Mouse (Mus musculus): ENCODE data around the gene Cript. TPM values are rescaled to one million over a fixed set of nuclear protein-coding genes. Genes with fewer than 3 reads are reported as not detected.

Gene Cript
- total and polyA plus RNA-seq, 3 experiments: 30.2 to 41.8 TPM; not detected in 1

GRCm38 (mm10) chr17:86991306-86991705 is 34.0 kb upstream of the Cript start:
- Histone ChIP-seq H3K27me3 (ENCODE audit: control insufficient read depth in 1 of 2, insufficient read depth in 2 of 2, low read length in 2 of 2) (no peaks in the 10 kb centered on the region), H3K9me3 (replicated peaks; ENCODE audit: insufficient read depth, low read length) (no peaks in the 10 kb centered on the region), H3K79me2 (ENCODE audit: control insufficient read depth, insufficient read depth, low read length, poor library complexity) (no peaks in the 10 kb centered on the region), H3K4me3 (ENCODE audit: control insufficient read depth in 1 of 2, insufficient read depth in 1 of 2, low read depth in 2 of 2, low read length in 2 of 2) (no peak overlapping the region), H3K9ac (ENCODE audit: control insufficient read depth, low read depth, low read length, poor library complexity, severe bottlenecking) (no peak overlapping the region), H3K36me3 (ENCODE audit: control insufficient read depth in 1 of 2, insufficient read depth in 2 of 2, low read length in 2 of 2) (no peaks in the 10 kb centered on the region), H3K4me1 (ENCODE audit: control insufficient read depth in 1 of 2, insufficient read depth in 2 of 2, low read length in 2 of 2) (no peaks in the 10 kb centered on the region), H3K27ac (ENCODE audit: control insufficient read depth, low read depth, low read length) (no peak overlapping the region)
- DNase-seq (ENCODE audit: low read depth, low spot score): no peak
- TF ChIP-seq CTCF (IDR thresholded peaks at IDR 0.05 in 2 of 3, conservative IDR thresholded peaks at IDR 0.05 in 1 of 3; ENCODE audit: control insufficient read depth in 1 of 3, insufficient read depth in 1 of 3, low read depth in 2 of 3, low read length in 3 of 3, poor library complexity in 1 of 3, severe bottlenecking in 1 of 3) (no peak), JUND (IDR thresholded peaks at IDR 0.05; ENCODE audit: low read depth, low read length) (no peak), MAFK (IDR thresholded peaks at IDR 0.05; ENCODE audit: borderline replicate concordance, low read depth, low read length) (no peak), POLR2A (IDR thresholded peaks at IDR 0.05; ENCODE audit: control insufficient read depth in 1 of 2, insufficient read depth in 1 of 2, low read depth in 1 of 2, low read length in 2 of 2, poor library complexity in 1 of 2) (no peak), MAX (IDR thresholded peaks at IDR 0.05; ENCODE audit: low read length) (no peak), GABPA (IDR thresholded peaks at IDR 0.05; ENCODE audit: low read depth, low read length) (no peak), UBTF (IDR thresholded peaks at IDR 0.05; ENCODE audit: borderline replicate concordance, insufficient read depth, low read depth, low read length) (no peak), TBP (IDR thresholded peaks at IDR 0.05; ENCODE audit: low read depth, low read length) (no peak), MAZ (IDR thresholded peaks at IDR 0.05; ENCODE audit: low read depth, low read length) (no peak)

GRCm38 (mm10) chr17:86997323-86997722 is 28.0 kb upstream of the Cript start:
- no peak for DNase-seq (ENCODE audit: low read depth, low spot score)
- H3K9ac ChIP-seq (ENCODE audit: control insufficient read depth, low read depth, low read length, poor library complexity, severe bottlenecking): no peak overlapping the region

GRCm38 (mm10) chr17:87008950-87009349 is 16.4 kb upstream of the Cript start:
- Histone ChIP-seq H3K27ac (ENCODE audit: control insufficient read depth, low read depth, low read length) (no peak overlapping the region), H3K9me3 (replicated peaks; ENCODE audit: insufficient read depth, low read length) (no peaks in the 10 kb centered on the region), H3K4me1 (ENCODE audit: control insufficient read depth in 1 of 2, insufficient read depth in 2 of 2, low read length in 2 of 2) (no peaks in the 10 kb centered on the region), H3K27me3 (ENCODE audit: control insufficient read depth in 1 of 2, insufficient read depth in 2 of 2, low read length in 2 of 2) (no peaks in the 10 kb centered on the region), H3K36me3 (ENCODE audit: control insufficient read depth in 1 of 2, insufficient read depth in 2 of 2, low read length in 2 of 2) (no peaks in the 10 kb centered on the region), H3K79me2 (ENCODE audit: control insufficient read depth, insufficient read depth, low read length, poor library complexity) (no peaks in the 10 kb centered on the region), H3K4me3 (ENCODE audit: control insufficient read depth in 1 of 2, insufficient read depth in 1 of 2, low read depth in 2 of 2, low read length in 2 of 2) (no peak overlapping the region), H3K9ac (ENCODE audit: control insufficient read depth, low read depth, low read length, poor library complexity, severe bottlenecking) (no peak overlapping the region)
- no peak for TF ChIP-seq ZMIZ1 (IDR thresholded peaks at IDR 0.05; ENCODE audit: low read depth, low read length)
- no peak for TF ChIP-seq UBTF (IDR thresholded peaks at IDR 0.05; ENCODE audit: borderline replicate concordance, insufficient read depth, low read depth, low read length)
- TF ChIP-seq MAFK (IDR thresholded peaks at IDR 0.05; ENCODE audit: borderline replicate concordance, low read depth, low read length): no peak
- TF ChIP-seq ETS1 (IDR thresholded peaks at IDR 0.05; ENCODE audit: low read depth, low read length): no peak
- TF ChIP-seq SMC3 (IDR thresholded peaks at IDR 0.05; ENCODE audit: low read depth, low read length): peak; percentile 19; the same call in 1 of the 2 replicates
- no peak for TF ChIP-seq RAD21 (IDR thresholded peaks at IDR 0.05; ENCODE audit: low read depth, low read length)
- no peak for TF ChIP-seq MAX (IDR thresholded peaks at IDR 0.05; ENCODE audit: low read length)
- TF ChIP-seq BHLHE40 (IDR thresholded peaks at IDR 0.05; ENCODE audit: borderline replicate concordance, low read depth, low read length): no peak
- peak in 2 of 3 experiments; percentile 16 to 45; a peak in 4 of 6 replicates for TF ChIP-seq CTCF (IDR thresholded peaks at IDR 0.05 in 2 of 3, conservative IDR thresholded peaks at IDR 0.05 in 1 of 3; ENCODE audit: control insufficient read depth in 1 of 3, insufficient read depth in 1 of 3, low read depth in 2 of 3, low read length in 3 of 3, poor library complexity in 1 of 3, severe bottlenecking in 1 of 3)
- DNase-seq (ENCODE audit: low read depth, low spot score): peak; percentile 17

More at GRCm38 (mm10) chr17:86997323-86997722, 28.0 kb upstream of the Cript start:
- H3K79me2 ChIP-seq (ENCODE audit: control insufficient read depth, insufficient read depth, low read length, poor library complexity): no peaks in the 10 kb centered on the region
- no peaks in the 10 kb centered on the region for H3K9me3 ChIP-seq (replicated peaks; ENCODE audit: insufficient read depth, low read length)
- H3K4me3 ChIP-seq (ENCODE audit: control insufficient read depth in 1 of 2, insufficient read depth in 1 of 2, low read depth in 2 of 2, low read length in 2 of 2): no peak overlapping the region
- H3K36me3 ChIP-seq (ENCODE audit: control insufficient read depth in 1 of 2, insufficient read depth in 2 of 2, low read length in 2 of 2): no peaks in the 10 kb centered on the region; a peak in 1 of 4 replicates
- no peaks in the 10 kb centered on the region for H3K27me3 ChIP-seq (ENCODE audit: control insufficient read depth in 1 of 2, insufficient read depth in 2 of 2, low read length in 2 of 2)
- TF ChIP-seq RCOR1 (IDR thresholded peaks at IDR 0.05; ENCODE audit: low read depth, low read length) (no peak), NELFE (IDR thresholded peaks at IDR 0.05; ENCODE audit: low read depth, low read length) (no peak), MAFK (IDR thresholded peaks at IDR 0.05; ENCODE audit: borderline replicate concordance, low read depth, low read length) (no peak), POLR2AphosphoS5 (IDR thresholded peaks at IDR 0.05; ENCODE audit: borderline replicate concordance, low read depth, low read length) (no peak), MEF2A (IDR thresholded peaks at IDR 0.05; ENCODE audit: extremely low read depth, insufficient replicate concordance, low read depth, low read length, poor library complexity, severe bottlenecking) (no peak), MAX (IDR thresholded peaks at IDR 0.05; ENCODE audit: low read length) (no peak), CTCF (IDR thresholded peaks at IDR 0.05 in 2 of 3, conservative IDR thresholded peaks at IDR 0.05 in 1 of 3; ENCODE audit: control insufficient read depth in 1 of 3, insufficient read depth in 1 of 3, low read depth in 2 of 3, low read length in 3 of 3, poor library complexity in 1 of 3, severe bottlenecking in 1 of 3) (no peak), ELF1 (IDR thresholded peaks at IDR 0.05; ENCODE audit: low read depth, low read length) (no peak)
- no peak overlapping the region for H3K27ac ChIP-seq (ENCODE audit: control insufficient read depth, low read depth, low read length)
- no peaks in the 10 kb centered on the region for H3K4me1 ChIP-seq (ENCODE audit: control insufficient read depth in 1 of 2, insufficient read depth in 2 of 2, low read length in 2 of 2)
